Mouse (Mus musculus): ENCODE measurements around the gene Dpep1. TPM values are rescaled to one million over a fixed set of nuclear protein-coding genes. Genes with fewer than 3 reads are reported as not detected.
"Not testable (repeated sequence)": the region's sequence is repeated elsewhere in the genome, so short reads cannot be mapped to it uniquely, and the experiment has no call there.

Gene Dpep1
- polyA plus RNA-seq, 1 experiment from 2014 or later, result 3.2 TPM

DNA sequence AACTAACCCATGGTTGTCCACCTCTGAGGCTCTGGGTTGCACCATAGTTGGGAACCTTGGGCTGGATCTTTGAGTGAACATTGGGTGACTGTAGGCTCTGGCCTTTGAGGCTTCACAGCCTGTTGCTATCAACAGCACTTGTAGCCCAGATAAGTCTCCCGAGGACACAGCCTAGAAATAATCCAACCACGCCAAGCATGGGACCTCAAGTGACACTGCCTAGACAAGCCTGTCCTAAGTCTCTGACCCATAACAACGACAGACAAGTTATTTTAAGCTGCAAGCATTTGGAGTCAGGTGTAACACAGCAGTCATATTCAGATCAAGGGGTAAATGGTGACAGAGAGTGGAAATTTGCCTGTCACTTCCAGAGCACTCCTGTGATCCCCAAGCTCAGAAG lies 29.4 kb downstream of the Dpep1 start:
- Histone ChIP-seq H3K4me1 (replicated peaks) (peaks cover 32% of the 10 kb centered on the region), H3K4me3 (no peak overlapping the region), H3K27ac (no peak overlapping the region), H3K9me3 (no peaks in the 10 kb centered on the region), H3K36me3 (0 out of 2 replicates have a peak, but pooled peaks cover 9% of the 10 kb centered on the region), H3K27me3 (ENCODE audit: insufficient read depth, poor library complexity, severe bottlenecking) (no peaks in the 10 kb centered on the region)
- no peak for DNase-seq (ENCODE audit: low spot score)
- WGBS, result 82% methylated on average over 3 of the region's 3 CpGs

DNA sequence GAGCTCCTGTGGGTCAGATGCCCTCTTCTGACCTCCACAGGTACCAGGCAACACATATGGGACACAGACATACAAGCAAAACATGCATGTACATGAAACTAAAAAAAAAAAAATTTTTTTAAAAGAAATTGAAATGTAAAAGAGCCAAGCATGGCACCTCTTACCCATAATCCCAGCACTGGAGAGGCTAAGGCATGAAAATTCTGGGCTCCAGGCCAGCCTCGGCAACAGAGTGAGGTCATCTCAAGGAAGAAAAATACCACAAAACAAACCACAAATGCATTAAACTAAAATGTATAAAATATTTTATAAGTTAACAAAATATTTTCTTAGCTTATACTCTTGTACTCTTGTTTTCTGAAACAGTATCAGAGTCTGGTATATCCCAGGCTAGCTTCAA lies 34.9 kb downstream of the Dpep1 start:
- Histone ChIP-seq H3K27ac (no peak overlapping the region), H3K27me3 (ENCODE audit: insufficient read depth, poor library complexity, severe bottlenecking) (no peaks in the 10 kb centered on the region), H3K4me3 (no peak overlapping the region), H3K9me3 (no peaks in the 10 kb centered on the region), H3K4me1 (replicated peaks) (peaks cover 20% of the 10 kb centered on the region), H3K36me3 (no peaks in the 10 kb centered on the region)
- WGBS, result 88% methylated on average over 1 of the region's 1 CpGs
- no peak for DNase-seq (ENCODE audit: low spot score)

DNA sequence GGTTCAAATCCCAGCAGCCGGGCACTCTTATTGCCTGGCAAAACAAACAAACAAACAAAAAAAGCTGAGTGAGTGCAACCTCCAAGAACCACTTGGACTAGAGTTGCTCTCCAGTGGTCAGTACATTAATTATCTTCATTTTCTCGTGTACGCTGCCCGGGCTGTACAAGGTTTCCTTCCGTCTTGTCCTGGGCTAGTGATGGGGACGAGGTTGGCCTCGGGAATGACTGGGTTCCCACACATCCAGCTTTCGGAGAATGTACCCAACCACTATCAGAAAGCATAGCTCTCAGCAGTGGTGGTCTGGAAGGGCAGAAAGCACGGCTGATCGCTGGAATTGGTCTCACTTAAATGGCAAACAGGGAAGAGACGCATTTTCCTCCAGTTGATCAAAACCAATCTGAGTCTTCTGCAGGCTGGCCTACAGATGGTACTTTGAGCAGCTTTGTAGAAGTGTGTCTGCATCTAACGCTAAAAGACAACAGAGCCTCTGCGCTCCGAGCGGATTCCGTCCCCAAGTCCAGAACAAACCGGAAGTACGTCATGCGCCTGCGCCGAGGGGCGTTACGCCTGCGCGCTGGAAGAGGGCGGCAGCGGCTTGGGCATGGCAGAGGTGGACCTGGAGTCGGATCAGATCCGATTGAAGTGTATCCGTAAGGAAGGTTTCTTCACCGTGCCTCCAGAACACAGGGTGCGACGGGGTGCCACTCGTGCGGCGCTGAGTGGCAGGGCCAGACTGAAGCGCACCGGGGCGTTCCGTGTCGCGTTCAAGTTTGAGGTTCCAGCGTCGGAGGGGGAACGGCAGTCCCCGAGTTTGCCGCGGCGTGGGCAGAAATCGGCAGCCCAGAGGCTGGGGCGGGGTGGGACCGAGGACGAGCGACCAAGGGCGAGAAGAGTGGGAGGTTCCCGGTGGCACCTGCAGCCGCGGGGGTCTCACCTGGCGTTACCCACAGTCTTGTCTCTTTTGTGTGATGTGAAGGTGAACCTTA lies 38.5 kb downstream of the Dpep1 start, which contains the start of gene Cdk10:
Gene Cdk10, plus strand, starts transcription at position 565 of the 989 bp plus-strand sequence.
- H3K4me3 ChIP-seq, result peak within 1 kb of the TSS; percentile 96
- peaks cover 35% of the 10 kb centered on the region for H3K36me3 ChIP-seq
- WGBS, result 4% methylated on average over 59 of the region's 59 CpGs
- no peaks in the 10 kb centered on the region for H3K27me3 ChIP-seq (ENCODE audit: insufficient read depth, poor library complexity, severe bottlenecking)
- H3K27ac ChIP-seq, result peak within 1 kb of the TSS; percentile 89
- DNase-seq (ENCODE audit: low spot score), result peak; percentile 92
- H3K4me1 ChIP-seq (replicated peaks), result peaks cover 20% of the 10 kb centered on the region
- H3K9me3 ChIP-seq, result no peaks in the 10 kb centered on the region

DNA sequence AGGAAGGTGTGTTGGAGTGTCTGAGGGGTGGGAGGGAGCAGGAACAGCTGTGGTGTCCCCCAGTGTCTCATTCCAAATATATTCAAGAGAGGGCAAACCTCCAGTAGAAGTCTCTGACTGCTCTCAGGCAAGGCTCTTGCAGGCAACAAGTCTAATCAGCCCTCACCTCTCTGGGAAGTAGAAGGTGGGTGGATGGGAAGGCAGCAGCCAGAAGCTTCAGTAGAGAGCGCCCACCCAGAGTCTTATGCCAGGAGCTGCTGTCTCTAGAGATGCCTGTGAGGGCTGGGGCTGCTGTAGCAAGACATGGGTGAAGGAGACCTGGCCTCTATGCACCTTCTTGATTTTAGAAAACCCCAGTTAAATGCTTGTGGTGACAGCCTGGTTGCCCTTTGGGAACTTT lies 42.4 kb downstream of the Dpep1 start:
- 100% methylated on average over 1 of the region's 1 CpGs for WGBS
- Histone ChIP-seq H3K9me3 (no peaks in the 10 kb centered on the region), H3K4me1 (replicated peaks) (peaks cover 35% of the 10 kb centered on the region)

DNA sequence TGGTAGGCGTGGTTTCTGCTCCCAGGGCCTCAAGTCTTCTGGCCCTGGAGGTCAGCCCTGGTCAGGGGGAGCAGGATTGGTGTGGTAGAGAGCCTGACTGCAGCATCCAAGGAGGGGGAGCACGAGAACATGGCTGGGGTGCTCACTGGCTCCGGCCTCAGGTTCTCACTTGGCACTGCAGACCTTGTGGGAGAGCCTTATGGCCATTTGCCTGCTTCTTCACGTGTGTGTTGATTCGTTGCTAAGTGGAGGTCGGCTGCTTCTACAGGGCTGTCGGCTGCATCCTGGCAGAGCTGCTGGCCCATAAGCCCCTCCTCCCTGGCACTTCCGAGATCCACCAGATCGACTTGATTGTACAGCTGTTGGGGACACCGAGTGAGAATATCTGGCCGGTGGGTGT lies 44.3 kb downstream of the Dpep1 start:
- Histone ChIP-seq H3K4me1 (replicated peaks) (peaks cover 42% of the 10 kb centered on the region), H3K27me3 (ENCODE audit: insufficient read depth, poor library complexity, severe bottlenecking) (peaks cover 24% of the 10 kb centered on the region), H3K36me3 (peaks cover 49% of the 10 kb centered on the region)
- DNase-seq (ENCODE audit: low spot score); H3K9me3 ChIP-seq; H3K27ac ChIP-seq; H3K4me3 ChIP-seq: not testable (repeated sequence)
- WGBS, result 90% methylated on average over 11 of the region's 11 CpGs

More for the DNA sequence above, 42.4 kb downstream of the Dpep1 start:
- Histone ChIP-seq H3K4me3 (no peak overlapping the region), H3K36me3 (peaks cover 49% of the 10 kb centered on the region), H3K27ac (no peak overlapping the region), H3K27me3 (ENCODE audit: insufficient read depth, poor library complexity, severe bottlenecking) (peaks cover 4% of the 10 kb centered on the region)
- DNase-seq (ENCODE audit: low spot score), result no peak

DNA sequence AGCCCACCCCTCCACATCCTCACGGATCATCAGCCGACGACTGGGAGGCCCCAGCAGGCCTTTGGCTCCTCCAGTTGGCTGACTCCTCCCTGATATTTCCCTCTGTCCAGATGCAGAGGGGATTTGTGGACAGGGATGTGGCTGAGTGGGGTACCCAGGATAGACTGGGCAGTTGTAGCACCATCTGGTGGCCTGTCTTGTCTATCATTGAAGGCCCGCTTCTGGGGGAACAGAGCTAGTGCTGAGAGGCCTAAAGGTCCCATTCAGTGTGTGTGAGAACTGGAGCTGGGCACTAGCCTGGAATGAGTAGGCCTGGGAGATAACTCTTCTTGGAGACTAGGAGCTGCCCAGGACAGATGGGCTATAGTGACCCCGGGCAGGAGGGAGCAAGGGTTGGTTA lies 45.7 kb downstream of the Dpep1 start:
- Histone ChIP-seq H3K27ac (no peak overlapping the region), H3K36me3 (peaks cover 42% of the 10 kb centered on the region), H3K9me3 (no peaks in the 10 kb centered on the region), H3K27me3 (ENCODE audit: insufficient read depth, poor library complexity, severe bottlenecking) (peaks cover 35% of the 10 kb centered on the region), H3K4me3 (no peak overlapping the region), H3K4me1 (replicated peaks) (peaks cover 50% of the 10 kb centered on the region)
- no peak for DNase-seq (ENCODE audit: low spot score)
- WGBS, result 67% methylated on average over 5 of the region's 5 CpGs

DNA sequence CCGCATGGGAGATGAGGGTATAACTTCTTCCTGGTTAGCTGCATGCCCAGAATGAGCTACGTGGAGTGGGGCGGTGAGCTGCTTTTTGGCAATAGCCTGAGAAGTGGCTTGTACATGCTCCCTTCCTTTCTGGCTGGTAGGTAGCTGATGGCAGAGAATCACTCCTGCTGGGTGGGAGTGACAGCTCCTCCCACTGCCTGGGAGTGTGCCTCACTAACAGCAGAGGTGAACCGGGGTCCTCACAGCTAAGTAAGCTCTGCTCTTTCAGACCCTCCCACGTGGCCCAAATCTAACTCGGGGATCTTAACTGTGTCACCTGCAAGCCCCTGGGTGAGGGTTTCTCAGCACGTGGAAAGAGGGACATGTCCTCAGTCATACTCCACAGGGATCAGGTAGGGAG lies 46.5 kb downstream of the Dpep1 start:
- WGBS, result 43% methylated on average over 7 of the region's 7 CpGs
- H3K4me3 ChIP-seq, result no peak overlapping the region
- H3K36me3 ChIP-seq, result peaks cover 34% of the 10 kb centered on the region
- no peak for DNase-seq (ENCODE audit: low spot score)
- H3K9me3 ChIP-seq, result no peaks in the 10 kb centered on the region
- H3K27ac ChIP-seq, result no peak overlapping the region
- H3K27me3 ChIP-seq (ENCODE audit: insufficient read depth, poor library complexity, severe bottlenecking), result peaks cover 44% of the 10 kb centered on the region
- H3K4me1 ChIP-seq (replicated peaks), result peaks cover 52% of the 10 kb centered on the region

DNA sequence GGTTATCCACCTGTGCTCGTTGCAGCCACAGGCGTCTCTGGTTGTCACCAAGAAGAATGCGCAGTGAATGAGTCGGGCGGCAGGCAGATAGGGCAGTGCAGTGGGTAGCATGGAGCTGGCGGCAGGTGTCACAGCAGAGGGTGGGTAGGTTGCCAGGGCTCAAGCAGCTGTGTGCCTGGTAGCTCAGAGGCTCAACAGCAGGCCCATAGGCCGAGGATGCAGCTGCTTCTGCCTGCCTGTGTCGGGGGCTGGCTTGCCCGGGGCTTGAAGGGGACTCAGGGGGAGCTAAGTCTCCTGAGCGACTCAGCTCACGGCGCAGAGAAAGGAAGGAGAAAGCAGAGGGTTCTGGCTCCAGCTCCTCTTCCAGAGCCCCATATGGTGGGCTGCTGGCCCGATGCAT lies 47.3 kb downstream of the Dpep1 start:
- peaks cover 26% of the 10 kb centered on the region for H3K36me3 ChIP-seq
- no peaks in the 10 kb centered on the region for H3K9me3 ChIP-seq
- H3K27ac ChIP-seq, result no peak overlapping the region
- peaks cover 52% of the 10 kb centered on the region for H3K4me1 ChIP-seq (replicated peaks)
- H3K27me3 ChIP-seq (ENCODE audit: insufficient read depth, poor library complexity, severe bottlenecking), result peaks cover 44% of the 10 kb centered on the region
- no peak for DNase-seq (ENCODE audit: low spot score)
- WGBS, result 57% methylated on average over 13 of the region's 13 CpGs
- H3K4me3 ChIP-seq, result no peak overlapping the region

DNA sequence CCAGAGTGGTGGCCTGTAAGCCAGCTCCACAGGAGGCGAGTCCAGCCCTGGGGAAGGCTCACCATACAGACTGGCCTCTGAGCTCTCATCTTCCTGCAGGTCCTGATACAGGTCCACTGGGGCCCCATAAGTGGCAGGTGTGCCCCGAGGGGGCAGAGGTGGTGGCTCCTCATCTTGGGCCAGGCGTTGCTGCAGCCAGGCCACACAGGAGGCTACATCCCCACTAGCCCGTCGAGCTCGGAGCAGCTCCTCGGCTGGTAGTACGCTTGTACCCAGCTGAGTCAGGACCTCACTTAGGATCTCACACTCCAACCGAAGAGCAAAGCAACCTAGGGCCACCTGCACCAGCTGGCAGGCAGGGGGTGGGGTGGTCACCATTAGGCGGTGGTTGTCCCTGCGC lies 47.7 kb downstream of the Dpep1 start:
- Histone ChIP-seq H3K4me1 (replicated peaks) (peaks cover 52% of the 10 kb centered on the region), H3K9me3 (no peaks in the 10 kb centered on the region), H3K27me3 (ENCODE audit: insufficient read depth, poor library complexity, severe bottlenecking) (peaks cover 44% of the 10 kb centered on the region), H3K4me3 (no peak overlapping the region), H3K27ac (no peak overlapping the region), H3K36me3 (peaks cover 22% of the 10 kb centered on the region)
- 81% methylated on average over 11 of the region's 11 CpGs for WGBS
- DNase-seq (ENCODE audit: low spot score), result no peak

DNA sequence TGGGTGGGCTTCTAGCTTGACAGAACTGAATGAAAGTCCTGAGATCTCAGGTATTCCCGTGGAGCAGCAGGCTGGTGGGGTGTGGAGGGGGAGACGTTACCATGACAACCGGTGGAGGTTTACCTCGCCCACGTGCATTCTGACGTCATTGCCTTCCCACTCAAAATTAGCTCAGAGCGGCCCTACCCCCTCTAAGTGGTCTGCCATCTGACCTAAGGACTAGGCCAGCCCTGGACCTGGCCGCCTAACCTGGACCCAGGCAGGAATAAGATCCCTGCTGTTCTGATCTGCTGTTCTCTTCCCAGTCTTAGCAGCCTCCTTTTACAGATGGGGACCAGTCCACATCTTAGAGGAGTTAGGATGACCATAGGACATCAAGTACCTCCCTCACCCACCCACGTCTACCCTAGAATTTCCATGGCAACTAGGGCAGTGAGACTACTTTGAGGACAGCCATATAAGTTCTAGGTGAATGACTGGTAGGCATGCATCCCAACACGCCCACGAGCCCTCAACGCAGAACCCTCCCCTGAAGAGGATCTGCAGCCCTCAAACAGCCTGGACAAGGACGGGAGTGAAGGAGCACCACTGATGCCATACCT lies 49.0 kb downstream of the Dpep1 start:
- peaks cover 44% of the 10 kb centered on the region for H3K27me3 ChIP-seq (ENCODE audit: insufficient read depth, poor library complexity, severe bottlenecking)
- H3K9me3 ChIP-seq, result no peaks in the 10 kb centered on the region
- no peak for DNase-seq (ENCODE audit: low spot score)

DNA sequence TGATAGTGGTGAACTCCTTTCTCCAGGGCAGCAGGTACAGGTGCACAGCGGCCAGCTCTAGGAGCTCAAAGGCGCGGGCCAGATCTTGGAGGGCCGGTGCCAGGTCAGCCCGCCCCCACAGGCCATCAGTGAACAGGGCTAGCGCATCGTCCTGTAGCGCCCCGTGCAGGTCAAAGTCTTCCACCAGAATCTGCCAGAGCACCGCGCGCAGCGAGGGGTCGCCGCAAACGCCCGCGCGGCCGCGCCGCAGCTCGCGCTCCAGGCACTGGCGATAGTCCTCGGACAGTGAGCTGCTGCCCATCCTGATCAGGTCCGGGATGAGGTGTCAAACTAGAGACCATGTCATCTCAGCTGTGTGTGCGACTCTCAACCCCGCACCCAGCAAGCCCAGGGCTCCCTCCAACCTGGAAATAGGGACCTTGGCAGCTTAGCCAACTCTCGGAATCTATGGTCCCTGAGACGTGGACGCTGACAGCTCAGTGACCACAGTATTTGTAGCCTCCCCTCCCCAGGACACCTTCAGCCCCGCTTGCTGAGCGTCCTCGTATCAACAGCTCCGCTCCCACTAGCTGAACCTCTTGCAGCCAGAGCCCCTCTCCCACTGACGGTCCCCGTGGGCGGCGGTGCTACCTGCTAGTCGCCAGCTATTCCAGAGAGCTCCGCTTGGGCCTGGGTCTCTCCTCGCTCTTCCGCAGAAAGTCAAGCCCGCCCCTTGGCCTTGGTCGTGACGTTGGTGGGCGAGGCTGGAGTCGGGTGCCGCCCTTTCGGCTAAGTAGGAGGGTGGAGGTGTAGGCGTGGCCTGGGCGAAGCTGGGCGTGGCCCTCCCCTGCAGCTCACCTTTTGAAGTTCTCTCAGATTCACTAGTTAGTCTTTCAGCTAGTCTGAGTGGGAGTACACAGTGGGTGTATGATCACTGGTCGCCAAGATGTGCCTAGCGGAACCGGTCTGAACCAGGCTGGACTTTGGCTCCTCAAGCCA lies 49.8 kb downstream of the Dpep1 start, which contains the start of gene Spata2l:
Gene Spata2l, minus strand, starts transcription at position 714 of the 978 bp plus-strand sequence.
- DNase-seq (ENCODE audit: low spot score), result peak; percentile 90
- H3K27ac ChIP-seq, result 0 out of 2 replicates have a peak within 1 kb of the TSS, but pooled peaks have one; percentile 5
- 0 out of 2 replicates have a peak, but pooled peaks cover 2% of the 10 kb centered on the region for H3K36me3 ChIP-seq
- H3K4me1 ChIP-seq (replicated peaks), result peaks cover 52% of the 10 kb centered on the region
- H3K27me3 ChIP-seq (ENCODE audit: insufficient read depth, poor library complexity, severe bottlenecking), result peaks cover 44% of the 10 kb centered on the region
- no peaks in the 10 kb centered on the region for H3K9me3 ChIP-seq
- H3K4me3 ChIP-seq, result peak within 1 kb of the TSS; percentile 57
- WGBS, result 2% methylated on average over 57 of the region's 57 CpGs

More for the DNA sequence above, 49.0 kb downstream of the Dpep1 start:
- Histone ChIP-seq H3K4me1 (replicated peaks) (peaks cover 52% of the 10 kb centered on the region), H3K27ac (0 out of 2 replicates have a peak overlapping the region, but pooled peaks have one; percentile 5), H3K4me3 (peak overlapping the region; percentile 57), H3K36me3 (peaks cover 9% of the 10 kb centered on the region)
- WGBS, result 34% methylated on average over 13 of the region's 13 CpGs

DNA sequence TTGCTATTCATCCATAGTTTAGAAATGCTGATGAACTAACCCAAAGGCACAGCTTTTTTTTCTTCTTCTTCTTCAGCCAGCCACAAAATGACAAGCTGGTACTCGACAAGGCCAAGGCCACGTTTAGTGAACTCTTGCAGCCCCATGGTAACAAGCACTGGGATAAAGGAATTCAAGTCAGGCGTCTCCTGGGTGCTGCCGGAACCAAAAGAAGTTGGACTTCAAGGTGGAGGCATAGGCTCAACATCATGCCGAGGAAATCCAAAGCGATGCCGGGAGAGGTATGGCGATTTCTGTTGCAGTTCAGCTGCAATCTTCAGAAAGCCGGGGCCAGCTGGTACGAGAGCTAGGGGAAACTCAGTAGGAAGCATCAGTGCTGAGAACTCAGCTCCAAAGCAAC lies 53.4 kb downstream of the Dpep1 start:
- Histone ChIP-seq H3K9me3 (no peaks in the 10 kb centered on the region), H3K36me3 (peaks cover 31% of the 10 kb centered on the region), H3K4me3 (no peak overlapping the region), H3K4me1 (replicated peaks) (peaks cover 25% of the 10 kb centered on the region), H3K27ac (no peak overlapping the region), H3K27me3 (ENCODE audit: insufficient read depth, poor library complexity, severe bottlenecking) (peaks cover 30% of the 10 kb centered on the region)
- no peak for DNase-seq (ENCODE audit: low spot score)
- 89% methylated on average over 10 of the region's 10 CpGs for WGBS
